Mouse (Mus musculus): ENCODE measurements at regions not wholly inside any gene's neighbourhood (a gene's known extent, or its start where the extent isn't known, plus 50 kb on each side); places are given as distances from the start of the nearest gene placed in this dataset.
A peak's percentile ranks its signal among the peaks of the same experiment; 100 is the strongest.
"Not testable (repeated sequence)": the region's sequence is repeated elsewhere in the genome, so short reads cannot be mapped to it uniquely, and the experiment has no call there.

- DNase-seq (ENCODE audit: low spot score in 2 of 2) = no peak
Observed at GRCm38 (mm10) chr16:73200991-73201390, 892.9 kb downstream of the Robo1 start.

GRCm38 (mm10) chr16:73182776-73183175 is 874.7 kb downstream of the Robo1 start:
- no peak for DNase-seq (ENCODE audit: low spot score in 2 of 2)

- peak in 1 of 2 experiments; percentile 12 for DNase-seq (ENCODE audit: low spot score in 2 of 2)
Observed at GRCm38 (mm10) chr16:73182258-73182657, 874.2 kb downstream of the Robo1 start.

GRCm38 (mm10) chr16:73155447-73155846 is 847.3 kb downstream of the Robo1 start:
- DNase-seq (ENCODE audit: low spot score in 2 of 2) = no peak

GRCm38 (mm10) chr16:73127927-73128326 is 819.8 kb downstream of the Robo1 start:
- not testable (repeated sequence) for DNase-seq (ENCODE audit: low spot score in 2 of 2)

GRCm38 (mm10) chr16:73120568-73120967 is 812.5 kb downstream of the Robo1 start:
- no peak for DNase-seq (ENCODE audit: low spot score in 2 of 2)

- DNase-seq (ENCODE audit: low spot score in 2 of 2) = no peak
Observed at GRCm38 (mm10) chr16:73117338-73117737, 809.2 kb downstream of the Robo1 start.

- no peak for DNase-seq (ENCODE audit: low spot score in 2 of 2)
Observed at GRCm38 (mm10) chr16:73108021-73108452, 799.9 kb downstream of the Robo1 start.

GRCm38 (mm10) chr16:73107608-73108007 is 799.5 kb downstream of the Robo1 start:
- no peak for DNase-seq (ENCODE audit: low spot score in 2 of 2)

GRCm38 (mm10) chr16:73105496-73105895 is 797.4 kb downstream of the Robo1 start:
- peak; percentile 72 to 88 for DNase-seq (ENCODE audit: low spot score in 2 of 2)

- DNase-seq (ENCODE audit: low spot score in 2 of 2) = no peak
Observed at GRCm38 (mm10) chr16:73100273-73100672, 792.2 kb downstream of the Robo1 start.

GRCm38 (mm10) chr16:73098760-73099159 is 790.7 kb downstream of the Robo1 start:
- peak in 1 of 2 experiments; percentile 30 for DNase-seq (ENCODE audit: low spot score in 2 of 2)

GRCm38 (mm10) chr16:73097176-73097575 is 789.1 kb downstream of the Robo1 start:
- DNase-seq (ENCODE audit: low spot score in 2 of 2) = no peak

- DNase-seq (ENCODE audit: low spot score in 2 of 2) = no peak
Observed at GRCm38 (mm10) chr16:73096091-73097083, 788.3 kb downstream of the Robo1 start.
